Mouse (Mus musculus) liver, adult 2 months (tissue): Measurements from ENCODE around the gene Tmem52b.

Experiments used
- CTCF ChIP-seq: fragments of 200-500 bp; IDR thresholded peaks from 2 replicates; pipeline ENCODE4 v1.5.1; 2011; ENCODE audit warnings: low read depth, low read length, control low read depth
- POLR2A ChIP-seq: fragments of 200-500 bp; IDR thresholded peaks from 2 replicates; pipeline ENCODE4 v1.6.1; 2011; ENCODE audit warnings: low read length, control low read depth; ENCODE audit not compliant: insufficient read depth; ENCODE audit errors: extremely low read depth

- TF ChIP-seq CTCF (no peak), POLR2A (no peak)
Observed at GRCm38 (mm10) chr6:129526069-129526468, 13.7 kb downstream of the Tmem52b start.
